Mouse (Mus musculus) midbrain, postnatal 0 days (tissue): ENCODE measurements around the gene Slc1a4. TPM values are rescaled to one million over a fixed set of nuclear protein-coding genes. Genes with fewer than 3 reads are reported as not detected.
A peak's percentile ranks its signal among the peaks of the same experiment; 100 is the strongest.

Experiments used
- ATAC-seq: fragments of 200-750 bp; cut with Nextera tagmentation; 2 replicates; pipeline ENCODE4 v1.8.0; 2017; ENCODE audit warnings: moderate number of reproducible peaks, mild to moderate bottlenecking, moderate TSS enrichment, moderate library complexity; ENCODE audit not compliant: low FRiP score
- DNase-seq: peaks from one replicate; pipeline ENCODE4 v3.0.0-alpha.2; 2015; ENCODE audit warnings: low spot score
- H3K27ac ChIP-seq: fragments of 300-500 bp; sonication (generic); 2 replicates; pipeline ENCODE4 v1.5.1; 2014; ENCODE audit warnings: low read depth, mild to moderate bottlenecking, low read length, mixed read lengths
- H3K27me3 ChIP-seq: fragments of 300-500 bp; sonication (generic); 2 replicates; pipeline ENCODE4 v1.6.1; 2014; ENCODE audit warnings: low read length, control low read depth, mixed read lengths; ENCODE audit not compliant: insufficient read depth
- H3K36me3 ChIP-seq: fragments of 300-500 bp; sonication (generic); 2 replicates; pipeline ENCODE4 v1.6.1; 2014; ENCODE audit warnings: low read length, control low read depth, mixed read lengths; ENCODE audit not compliant: insufficient read depth
- H3K4me1 ChIP-seq: fragments of 300-500 bp; sonication (generic); 2 replicates; pipeline ENCODE4 v1.6.1; 2014; ENCODE audit warnings: mild to moderate bottlenecking, control low read depth, antibody characterized with exemption, low read length, mixed read lengths; ENCODE audit not compliant: insufficient read depth
- H3K4me2 ChIP-seq: fragments of 300-500 bp; sonication (generic); 2 replicates; pipeline ENCODE4 v1.6.1; 2014; ENCODE audit warnings: low read depth, mild to moderate bottlenecking, low read length, mixed read lengths; ENCODE audit not compliant: poor library complexity, severe bottlenecking
- H3K4me3 ChIP-seq: fragments of 300-500 bp; sonication (generic); 2 replicates; pipeline ENCODE4 v1.5.1; 2014; ENCODE audit warnings: low read depth, mild to moderate bottlenecking, low read length, moderate library complexity
- H3K9ac ChIP-seq: fragments of 300-500 bp; sonication (generic); replicated peaks from 2 replicates; pipeline ENCODE4 v1.6.1; 2014; ENCODE audit warnings: mild to moderate bottlenecking, low read length, moderate library complexity, mixed read lengths; ENCODE audit not compliant: poor library complexity, severe bottlenecking
- H3K9me3 ChIP-seq: fragments of 300-500 bp; sonication (generic); 2 replicates; pipeline ENCODE4 v1.6.1; 2016; ENCODE audit warnings: low read length, control low read depth
- CTCF ChIP-seq: IDR thresholded peaks from 2 replicates; pipeline ENCODE4 v1.5.1; 2016; ENCODE audit warnings: antibody characterized with exemption, mild to moderate bottlenecking
- WGBS: fragments of 180-500 bp; shearing (Covaris S2); extraction: QIAGEN DNeasy Blood & Tissue Kit; methylation state at CpG from one replicate; pipeline ENCODE4 v1.1.7; 2014; 5-methylcytosine and 5-hydroxymethylcytosine counted together
- polyA plus RNA-seq: library from polyadenylated mRNA; unstranded; fragments of >200 nt; fragmentation: Nextera tagmentation; extraction: Ambion mirVana; gene quantifications from 2 replicates; pipeline ENCODE4 v1.2.1, GENCODE M21; 2015
- total RNA-seq: library from RNA; depleted of rRNA; stranded (reverse); fragments of >200 nt; gene quantifications from 2 replicates; pipeline ENCODE4 v1.2.3, GENCODE M21; 2014

Gene Slc1a4
- total and polyA plus RNA-seq, 2 experiments from 2014 or later = 70.3 to 180 TPM

GRCm38 (mm10) chr11:20278702-20279101 lies 53.8 kb downstream of the Slc1a4 start:
- H3K9ac ChIP-seq = no peak overlapping the region
- WGBS = 70% methylated on average over 5 of the region's 5 CpGs
- no peak for TF ChIP-seq CTCF
- H3K27me3 ChIP-seq = no peaks in the 10 kb centered on the region
- H3K4me1 ChIP-seq = no peaks in the 10 kb centered on the region
- no peaks in the 10 kb centered on the region for H3K36me3 ChIP-seq
- no peak overlapping the region for H3K4me3 ChIP-seq
- H3K27ac ChIP-seq = no peak overlapping the region
- DNase-seq (peak; percentile 18), ATAC-seq (no peak)
- H3K4me2 ChIP-seq = no peak overlapping the region
- H3K9me3 ChIP-seq = no peaks in the 10 kb centered on the region

- Histone ChIP-seq H3K36me3 (no peaks in the 10 kb centered on the region), H3K9me3 (no peaks in the 10 kb centered on the region), H3K4me1 (no peaks in the 10 kb centered on the region), H3K27me3 (no peaks in the 10 kb centered on the region), H3K4me3 (no peak overlapping the region), H3K27ac (no peak overlapping the region), H3K4me2 (no peak overlapping the region), H3K9ac (no peak overlapping the region)
- DNase-seq = no peak
- no peak for TF ChIP-seq CTCF
- no peak for ATAC-seq
- 74% methylated on average over 2 of the region's 2 CpGs for WGBS
Observed at GRCm38 (mm10) chr11:20277106-20277505, 55.4 kb downstream of the Slc1a4 start.

GRCm38 (mm10) chr11:20275974-20276373 lies 56.5 kb downstream of the Slc1a4 start:
- Histone ChIP-seq H3K4me1 (no peaks in the 10 kb centered on the region), H3K9ac (no peak overlapping the region), H3K27ac (no peak overlapping the region), H3K9me3 (no peaks in the 10 kb centered on the region), H3K4me2 (no peak overlapping the region), H3K36me3 (no peaks in the 10 kb centered on the region), H3K4me3 (no peak overlapping the region), H3K27me3 (no peaks in the 10 kb centered on the region)
- DNase-seq (no peak), ATAC-seq (no peak)
- WGBS = 76% methylated on average over 2 of the region's 2 CpGs
- TF ChIP-seq CTCF = no peak

GRCm38 (mm10) chr11:20269885-20270284 lies 62.6 kb downstream of the Slc1a4 start:
- H3K36me3 ChIP-seq = no peaks in the 10 kb centered on the region
- H3K4me2 ChIP-seq = no peak overlapping the region
- 85% methylated on average over 6 of the region's 6 CpGs for WGBS
- TF ChIP-seq CTCF = no peak
- no peaks in the 10 kb centered on the region for H3K27me3 ChIP-seq
- no peak for ATAC-seq
- no peak for DNase-seq
- H3K27ac ChIP-seq = no peak overlapping the region
- H3K9ac ChIP-seq = no peak overlapping the region
- no peak overlapping the region for H3K4me3 ChIP-seq
- no peaks in the 10 kb centered on the region for H3K9me3 ChIP-seq
- no peaks in the 10 kb centered on the region for H3K4me1 ChIP-seq

GRCm38 (mm10) chr11:20262628-20263380 lies 69.7 kb downstream of the Slc1a4 start:
- Histone ChIP-seq H3K9me3 (no peaks in the 10 kb centered on the region), H3K27ac (no peak overlapping the region), H3K9ac (no peak overlapping the region), H3K4me3 (no peak overlapping the region), H3K4me2 (no peak overlapping the region), H3K4me1 (no peaks in the 10 kb centered on the region), H3K36me3 (no peaks in the 10 kb centered on the region), H3K27me3 (no peaks in the 10 kb centered on the region)
- TF ChIP-seq CTCF = peak; percentile 72
- DNase-seq (peak; percentile 67), ATAC-seq (no peak)
- 57% methylated on average over 8 of the region's 8 CpGs for WGBS

- no peaks in the 10 kb centered on the region for H3K9me3 ChIP-seq
- no peak overlapping the region for H3K4me2 ChIP-seq
- DNase-seq (no peak), ATAC-seq (no peak)
- H3K4me1 ChIP-seq = peaks cover 2% of the 10 kb centered on the region; the same call in 1 of the 2 replicates
- no peaks in the 10 kb centered on the region for H3K36me3 ChIP-seq
- TF ChIP-seq CTCF = no peak
- no peaks in the 10 kb centered on the region for H3K27me3 ChIP-seq
- 77% methylated on average over 4 of the region's 4 CpGs for WGBS
- no peak overlapping the region for H3K9ac ChIP-seq
- no peak overlapping the region for H3K4me3 ChIP-seq
- H3K27ac ChIP-seq = no peak overlapping the region
Observed at GRCm38 (mm10) chr11:20254791-20255190, 77.7 kb downstream of the Slc1a4 start.
